Mouse (Mus musculus) naive thymus-derived CD4-positive, alpha-beta T cell, adult 5 months (primary cell): ENCODE results near the gene Olig2. TPM values are rescaled to one million over a fixed set of nuclear protein-coding genes. Genes with fewer than 3 reads are reported as not detected.

Experiments used
- polyA plus RNA-seq: library from polyadenylated mRNA; unstranded; fragments of 100-300 nt; shearing (Covaris generic); gene quantifications from one replicate; pipeline ENCODE4 v1.2.1, GENCODE M21; 2017

Olig2 gene
- not detected for polyA plus RNA-seq

DNA sequence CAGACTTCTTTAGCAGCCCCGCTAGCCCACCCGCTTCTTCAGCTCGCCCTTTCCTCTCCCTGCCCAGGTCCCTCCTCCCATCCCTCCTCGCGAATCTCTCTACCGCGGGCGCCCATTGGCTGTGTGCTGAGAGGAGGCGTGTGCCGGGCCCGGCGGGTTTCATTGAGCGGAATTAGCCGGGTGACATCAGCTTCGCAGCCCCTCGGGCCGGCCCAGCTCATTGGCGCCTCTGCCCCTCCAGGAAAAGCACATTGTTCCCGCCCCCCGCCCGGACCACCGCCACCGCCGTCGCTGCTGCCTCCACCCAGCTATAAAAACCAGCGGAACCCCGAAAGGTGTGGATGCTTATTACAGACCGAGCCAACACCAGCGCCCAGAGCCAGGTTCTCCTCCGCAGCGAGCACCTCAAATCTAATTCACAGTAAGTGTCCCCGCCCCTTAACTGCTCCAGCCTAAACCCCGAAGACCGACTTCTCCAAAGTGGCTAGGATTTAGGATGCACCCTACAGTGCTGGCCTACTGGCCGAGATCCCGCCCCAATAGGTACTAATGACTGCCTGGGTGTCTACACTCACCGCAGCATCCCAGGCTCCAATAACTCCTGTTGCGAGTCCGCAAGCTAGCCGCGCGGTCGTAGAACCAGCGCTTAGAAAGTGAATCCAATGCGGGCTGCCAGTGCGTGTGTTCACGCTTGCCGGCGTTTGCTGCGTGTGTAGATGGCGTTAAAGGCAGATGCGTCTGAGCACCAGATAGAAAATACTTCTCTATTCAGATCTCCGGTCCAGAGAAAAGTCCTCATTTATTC, at the start of gene Olig2:
Gene Olig2, plus strand, starts transcription at position 225 of the 805 bp plus-strand sequence.

GRCm38 (mm10) chr16:91269468-91270211, 44.4 kb downstream of the Olig2 start, which contains the start of gene Olig1:
Gene Olig1 (plus strand): TSS chr16:91269772.

Other genes with a start within 250 kb of the Olig2 start
- 54.3 TPM for gene Synj1, start 214.1 kb upstream of the Olig2 start, polyA plus RNA-seq
- gene Paxbp1, start 180.9 kb upstream of the Olig2 start, polyA plus RNA-seq, result 116 TPM
- gene 4932438H23Rik, start 130.3 kb upstream of the Olig2 start, polyA plus RNA-seq, result 0.83 TPM
- gene Olig1, start 44.3 kb downstream of the Olig2 start, polyA plus RNA-seq, result not detected
- 66.4 TPM for gene Ifnar2, start 147.3 kb downstream of the Olig2 start, polyA plus RNA-seq
- gene Gm21970, start 166.3 kb downstream of the Olig2 start, polyA plus RNA-seq, result not detected
- gene Il10rb, start 180.7 kb downstream of the Olig2 start, polyA plus RNA-seq, result 44.1 TPM